Mouse (Mus musculus): Measurements from ENCODE around the gene Themis.

DNA sequence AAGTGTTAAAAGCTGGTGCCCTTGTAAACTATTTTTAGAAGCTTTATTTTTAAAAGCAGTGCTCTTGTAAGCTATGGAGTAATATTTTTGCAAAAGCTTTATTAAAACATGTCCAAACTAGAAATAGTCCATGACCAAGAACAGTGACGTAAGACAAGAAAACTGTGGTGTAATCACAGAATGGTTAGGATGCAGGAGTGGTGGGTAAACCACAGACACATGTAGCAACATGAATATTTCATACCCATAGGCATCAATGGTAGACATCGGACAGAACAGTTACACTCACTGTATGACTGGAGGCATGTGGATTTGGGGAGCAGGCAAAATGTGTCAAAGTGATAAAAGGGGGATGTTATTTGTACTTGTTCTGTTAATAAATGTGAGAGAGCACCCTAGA is 222.7 kb downstream of the Themis start:
- TF ChIP-seq ZNF384 (IDR thresholded peaks at IDR 0.05; ENCODE audit: low read depth, low read length) (no peak), HCFC1 (IDR thresholded peaks at IDR 0.05; ENCODE audit: borderline replicate concordance, insufficient read depth, low read length) (no peak)

All from ES-E14 (cell line).